Mouse (Mus musculus): ENCODE data around the gene Atg10.

Atg10 gene

GRCm38 (mm10) chr13:90896821-90897220, 326.9 kb downstream of the Atg10 start:
- H3K36me3 ChIP-seq (ENCODE audit: control insufficient read depth, insufficient read depth, low read length, poor library complexity, severe bottlenecking) = no peaks in the 10 kb centered on the region
- no peaks in the 10 kb centered on the region for H3K27me3 ChIP-seq (ENCODE audit: control insufficient read depth, insufficient read depth, low read length, poor library complexity, severe bottlenecking)
- DNase-seq (ENCODE audit: low read depth, low spot score) = no peak

- Histone ChIP-seq H3K36me3 (ENCODE audit: control insufficient read depth, insufficient read depth, low read length, poor library complexity, severe bottlenecking) (no peaks in the 10 kb centered on the region), H3K27me3 (ENCODE audit: control insufficient read depth, insufficient read depth, low read length, poor library complexity, severe bottlenecking) (no peaks in the 10 kb centered on the region)
- no peak for DNase-seq (ENCODE audit: low read depth, low spot score)
Observed at GRCm38 (mm10) chr13:90896098-90896497, 327.7 kb downstream of the Atg10 start.

GRCm38 (mm10) chr13:90894819-90895218, 328.9 kb downstream of the Atg10 start:
- no peaks in the 10 kb centered on the region for H3K36me3 ChIP-seq (ENCODE audit: control insufficient read depth, insufficient read depth, low read length, poor library complexity, severe bottlenecking)

GRCm38 (mm10) chr13:90890111-90890510, 333.7 kb downstream of the Atg10 start:
- Histone ChIP-seq H3K36me3 (ENCODE audit: control insufficient read depth, insufficient read depth, low read length, poor library complexity, severe bottlenecking) (no peaks in the 10 kb centered on the region), H3K27me3 (ENCODE audit: control insufficient read depth, insufficient read depth, low read length, poor library complexity, severe bottlenecking) (no peaks in the 10 kb centered on the region)
- DNase-seq (ENCODE audit: low read depth, low spot score) = no peak

More at GRCm38 (mm10) chr13:90894819-90895218, 328.9 kb downstream of the Atg10 start:
- no peaks in the 10 kb centered on the region for H3K27me3 ChIP-seq (ENCODE audit: control insufficient read depth, insufficient read depth, low read length, poor library complexity, severe bottlenecking)
- DNase-seq (ENCODE audit: low read depth, low spot score) = no peak

- Histone ChIP-seq H3K36me3 (ENCODE audit: control insufficient read depth, insufficient read depth, low read length, poor library complexity, severe bottlenecking) (no peaks in the 10 kb centered on the region), H3K27me3 (ENCODE audit: control insufficient read depth, insufficient read depth, low read length, poor library complexity, severe bottlenecking) (no peaks in the 10 kb centered on the region)
- peak; percentile 62 for DNase-seq (ENCODE audit: low read depth, low spot score)
Observed at GRCm38 (mm10) chr13:90886568-90886983, 337.2 kb downstream of the Atg10 start.

- no peak for DNase-seq (ENCODE audit: low read depth, low spot score)
- no peaks in the 10 kb centered on the region for H3K27me3 ChIP-seq (ENCODE audit: control insufficient read depth, insufficient read depth, low read length, poor library complexity, severe bottlenecking)
Observed at GRCm38 (mm10) chr13:90885856-90886532, 337.8 kb downstream of the Atg10 start.

More at GRCm38 (mm10) chr13:90885856-90886532, 337.8 kb downstream of the Atg10 start:
- H3K36me3 ChIP-seq (ENCODE audit: control insufficient read depth, insufficient read depth, low read length, poor library complexity, severe bottlenecking) = no peaks in the 10 kb centered on the region

Data from splenic B cell, adult 2 months (primary cell).